Mouse (Mus musculus) thymus, adult 2 months (tissue): ENCODE results near the gene 5530401A14Rik.

ENCODE experiments used
- CTCF ChIP-seq: fragments of 200-500 bp; IDR thresholded peaks from 2 replicates; pipeline ENCODE4 v1.5.1; 2012; ENCODE audit warnings: mild to moderate bottlenecking, control low read depth, low read length, moderate library complexity, borderline replicate concordance; ENCODE audit not compliant: control insufficient read depth, poor library complexity, insufficient read depth; ENCODE audit errors: extremely low read depth
- POLR2A ChIP-seq: fragments of 200-500 bp; IDR thresholded peaks from 2 replicates; pipeline ENCODE4 v1.6.1; 2012; ENCODE audit warnings: mild to moderate bottlenecking, low read length, control low read depth, moderate library complexity; ENCODE audit not compliant: control insufficient read depth, poor library complexity, insufficient read depth; ENCODE audit errors: extremely low read depth

GRCm38 (mm10) chr11:81940988-81941387 is 80.5 kb downstream of the 5530401A14Rik start:
- TF ChIP-seq CTCF: no peak
- no peak for TF ChIP-seq POLR2A
